Mouse (Mus musculus): ENCODE measurements at regions not wholly inside any gene's neighbourhood (a gene's known extent, or its start where the extent isn't known, plus 50 kb on each side); places are given as distances from the start of the nearest gene placed in this dataset.
"Not testable (repeated sequence)": the region's sequence is repeated elsewhere in the genome, so short reads cannot be mapped to it uniquely, and the experiment has no call there.

DNA sequence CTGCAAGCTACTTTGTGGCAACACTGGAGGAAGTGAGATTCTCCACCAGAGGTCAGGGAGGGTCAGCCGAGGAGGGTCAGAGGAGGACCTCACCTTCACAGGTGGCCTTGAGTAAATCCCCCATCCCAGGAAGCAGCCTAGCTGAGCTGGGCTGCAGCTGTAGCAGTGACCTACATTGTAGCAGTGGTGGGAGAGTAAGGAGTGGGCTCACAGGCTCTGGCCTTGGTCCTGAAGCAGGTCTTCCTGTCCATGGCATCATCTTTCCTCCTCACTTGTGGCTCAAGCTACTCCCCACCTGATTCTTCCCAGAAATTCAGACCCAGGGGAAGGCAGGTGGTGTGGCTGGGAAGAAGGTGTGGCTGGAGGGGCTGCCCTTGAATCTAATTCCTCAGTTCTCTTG, 84.3 kb downstream of the 1810013L24Rik start:
- not testable (repeated sequence) for H3K27ac ChIP-seq (replicated peaks); H3K4me3 ChIP-seq; H3K27me3 ChIP-seq (replicated peaks; ENCODE audit: low read depth, poor library complexity, severe bottlenecking); H3K36me3 ChIP-seq (replicated peaks); H3K4me1 ChIP-seq; H3K9me3 ChIP-seq
- 37% methylated on average over 1 of the region's 1 CpGs for WGBS
- DNase-seq (ENCODE audit: low spot score): peak; percentile 38

DNA sequence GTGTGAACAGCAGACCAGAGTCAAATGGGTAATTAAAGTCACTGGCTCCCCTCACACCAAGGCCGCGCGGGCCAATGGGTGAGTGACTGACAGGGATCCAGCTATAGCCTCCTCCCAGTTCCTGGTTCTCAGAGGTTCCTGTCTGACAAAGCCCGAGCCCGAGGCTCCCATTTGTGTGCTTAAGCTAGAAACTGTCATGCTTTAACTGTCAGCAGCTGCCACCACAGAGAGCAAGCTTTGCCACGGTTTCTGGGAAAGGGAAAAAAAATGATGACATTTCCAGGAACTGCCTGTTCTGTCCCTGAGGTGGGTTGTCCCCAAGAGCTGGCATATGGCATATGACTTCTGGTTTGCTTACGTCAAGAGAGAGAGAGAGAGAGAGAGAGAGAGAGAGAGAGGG, 86.2 kb downstream of the 1810013L24Rik start:
- 55% methylated on average over 7 of the region's 7 CpGs for WGBS
- no peaks in the 10 kb centered on the region for H3K27me3 ChIP-seq (replicated peaks; ENCODE audit: low read depth, poor library complexity, severe bottlenecking)
- no peaks in the 10 kb centered on the region for H3K4me1 ChIP-seq
- no peaks in the 10 kb centered on the region for H3K36me3 ChIP-seq (replicated peaks)
- no peak overlapping the region for H3K27ac ChIP-seq (replicated peaks)
- no peak overlapping the region for H3K4me3 ChIP-seq
- no peaks in the 10 kb centered on the region for H3K9me3 ChIP-seq
- no peak for DNase-seq (ENCODE audit: low spot score)

DNA sequence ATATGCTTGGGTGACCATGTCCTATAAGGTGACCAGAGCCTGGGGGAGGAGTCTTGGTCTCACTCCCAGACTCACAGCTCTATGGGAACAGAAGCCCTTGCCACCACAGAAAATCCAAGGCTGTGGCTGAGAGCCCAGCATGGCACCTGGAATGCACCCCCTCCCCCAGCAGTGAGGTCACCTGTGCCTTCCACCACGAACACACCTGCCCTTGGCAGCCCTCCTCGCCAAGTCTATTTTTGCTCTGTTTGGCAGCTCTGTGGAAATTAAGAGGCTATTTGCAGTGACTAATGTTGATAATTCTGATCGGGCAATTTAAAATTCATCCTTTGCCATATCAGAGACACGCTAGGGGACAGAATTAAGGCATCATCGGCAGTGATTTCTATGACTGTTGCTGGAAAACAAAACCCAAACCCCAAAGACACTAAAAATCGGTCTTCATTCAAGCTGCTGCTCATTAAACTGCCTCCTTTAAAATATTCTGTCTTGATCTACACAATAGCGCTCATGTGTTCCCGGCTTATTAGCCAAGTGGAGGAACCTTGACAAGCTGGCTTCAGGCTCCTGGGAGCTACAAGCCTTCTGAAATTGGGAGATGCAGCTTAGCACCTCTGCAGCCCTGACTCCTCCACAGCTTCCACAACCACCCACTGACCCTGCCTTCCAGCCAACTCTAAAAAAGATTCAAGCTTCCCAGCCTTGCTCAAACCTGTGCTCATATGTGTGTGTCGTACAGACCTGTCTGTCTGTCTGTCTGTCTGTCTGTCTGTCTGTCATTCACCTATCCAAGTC, 89.0 kb downstream of the 1810013L24Rik start:
- H3K27me3 ChIP-seq (replicated peaks; ENCODE audit: low read depth, poor library complexity, severe bottlenecking): no peaks in the 10 kb centered on the region
- H3K9me3 ChIP-seq: no peaks in the 10 kb centered on the region
- DNase-seq (ENCODE audit: low spot score): no peak
- 91% methylated on average over 9 of the region's 9 CpGs for WGBS
- no peak overlapping the region for H3K27ac ChIP-seq (replicated peaks)
- H3K4me3 ChIP-seq: no peak overlapping the region
- no peaks in the 10 kb centered on the region for H3K36me3 ChIP-seq (replicated peaks)
- no peaks in the 10 kb centered on the region for H3K4me1 ChIP-seq

DNA sequence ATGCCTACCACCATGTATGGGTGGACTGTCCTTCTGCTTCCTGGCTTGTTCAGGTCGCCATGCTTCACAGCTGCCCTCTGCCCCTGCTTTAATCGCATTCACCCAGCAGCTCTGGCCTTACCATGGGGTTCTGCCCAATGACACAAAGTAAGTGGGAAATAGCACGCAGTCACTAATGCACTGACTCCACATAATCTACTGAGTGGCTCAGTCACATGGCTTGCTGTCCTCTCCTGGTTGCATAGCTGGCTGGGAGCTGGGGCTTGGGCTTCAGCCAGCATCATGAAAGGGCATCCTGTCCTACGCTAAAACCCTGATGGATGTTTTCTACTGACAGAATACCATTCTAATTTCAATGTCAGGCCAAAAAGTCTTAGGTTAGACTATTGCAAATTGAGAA, 94.8 kb downstream of the 1810013L24Rik start:
- Histone ChIP-seq H3K4me3 (no peak overlapping the region), H3K9me3 (no peaks in the 10 kb centered on the region), H3K36me3 (replicated peaks) (no peaks in the 10 kb centered on the region), H3K27ac (replicated peaks) (no peak overlapping the region), H3K27me3 (replicated peaks; ENCODE audit: low read depth, poor library complexity, severe bottlenecking) (no peaks in the 10 kb centered on the region), H3K4me1 (no peaks in the 10 kb centered on the region)
- WGBS: 85% methylated on average over 4 of the region's 4 CpGs
- DNase-seq (ENCODE audit: low spot score): no peak

DNA sequence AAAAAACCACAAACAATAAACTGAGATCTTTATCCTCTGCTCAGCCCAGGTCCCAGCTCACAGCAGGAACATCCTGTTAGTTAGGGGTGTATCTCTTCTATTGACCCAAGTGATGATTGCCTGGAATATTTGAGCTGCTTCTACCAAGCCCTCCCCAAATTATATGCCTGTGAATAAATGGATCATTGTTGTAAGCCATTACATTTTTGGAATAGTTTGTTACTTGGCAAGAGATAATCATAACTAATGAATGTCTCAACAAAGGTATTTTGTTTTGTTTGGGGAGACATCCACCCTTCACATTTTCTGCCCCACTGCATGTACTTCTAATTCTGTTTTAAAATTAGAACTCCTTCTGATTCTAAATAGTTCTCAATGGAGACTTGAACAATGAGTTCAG, 102.1 kb downstream of the 1810013L24Rik start:
- Histone ChIP-seq H3K27ac (replicated peaks) (no peak overlapping the region), H3K4me1 (no peaks in the 10 kb centered on the region), H3K9me3 (no peaks in the 10 kb centered on the region), H3K27me3 (replicated peaks; ENCODE audit: low read depth, poor library complexity, severe bottlenecking) (no peaks in the 10 kb centered on the region), H3K36me3 (replicated peaks) (no peaks in the 10 kb centered on the region), H3K4me3 (no peak overlapping the region)
- DNase-seq (ENCODE audit: low spot score): no peak

DNA sequence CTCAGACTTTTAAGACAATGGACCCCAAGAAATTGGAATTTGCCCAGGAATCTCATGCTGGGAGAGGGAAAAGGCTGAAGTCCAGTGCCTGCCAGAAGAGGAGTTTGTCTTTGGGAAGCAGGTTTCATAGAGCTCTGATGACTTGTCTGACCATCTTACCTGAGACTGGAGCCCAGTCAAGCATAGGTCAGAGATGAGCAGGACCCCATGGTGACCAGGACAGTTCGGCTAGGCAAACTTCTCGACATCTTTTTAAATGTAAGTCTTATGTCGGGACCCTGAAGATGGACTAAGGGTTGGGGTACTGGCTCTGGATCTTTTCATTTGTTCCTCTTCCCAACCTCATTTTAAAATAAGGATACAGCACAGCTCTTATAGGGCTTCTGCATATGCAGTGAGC, 103.2 kb downstream of the 1810013L24Rik start:
- Histone ChIP-seq H3K36me3 (replicated peaks) (no peaks in the 10 kb centered on the region), H3K4me1 (no peaks in the 10 kb centered on the region), H3K27me3 (replicated peaks; ENCODE audit: low read depth, poor library complexity, severe bottlenecking) (no peaks in the 10 kb centered on the region), H3K4me3 (no peak overlapping the region), H3K9me3 (no peaks in the 10 kb centered on the region), H3K27ac (replicated peaks) (no peak overlapping the region)
- DNase-seq (ENCODE audit: low spot score): no peak
- 85% methylated on average over 3 of the region's 3 CpGs for WGBS

DNA sequence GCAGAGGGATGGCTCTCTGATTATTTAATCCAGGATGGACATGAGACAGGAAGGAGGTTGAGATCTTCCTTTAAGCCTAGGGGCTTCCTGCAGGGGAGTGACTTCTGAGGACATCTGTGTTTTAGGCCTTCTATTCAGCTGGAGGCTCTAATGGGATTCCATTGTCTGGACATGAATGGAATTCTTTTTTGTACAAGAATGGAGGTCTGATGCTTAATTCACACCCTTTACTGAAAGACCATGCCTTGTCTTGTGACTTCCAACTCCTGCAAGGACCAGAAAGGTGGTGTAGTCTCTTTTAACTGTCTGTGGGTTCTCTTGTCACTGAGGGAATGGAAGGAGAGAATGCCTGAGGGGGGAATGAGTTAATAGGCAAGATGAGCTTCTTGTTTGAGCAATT, 106.5 kb downstream of the 1810013L24Rik start:
- H3K4me1 ChIP-seq: peaks cover 7% of the 10 kb centered on the region; the same call in 1 of the 2 replicates
- H3K4me3 ChIP-seq: no peak overlapping the region
- H3K9me3 ChIP-seq: no peaks in the 10 kb centered on the region
- H3K27me3 ChIP-seq (replicated peaks; ENCODE audit: low read depth, poor library complexity, severe bottlenecking): no peaks in the 10 kb centered on the region
- no peak overlapping the region for H3K27ac ChIP-seq (replicated peaks)
- no peak for DNase-seq (ENCODE audit: low spot score)
- H3K36me3 ChIP-seq (replicated peaks): no peaks in the 10 kb centered on the region

DNA sequence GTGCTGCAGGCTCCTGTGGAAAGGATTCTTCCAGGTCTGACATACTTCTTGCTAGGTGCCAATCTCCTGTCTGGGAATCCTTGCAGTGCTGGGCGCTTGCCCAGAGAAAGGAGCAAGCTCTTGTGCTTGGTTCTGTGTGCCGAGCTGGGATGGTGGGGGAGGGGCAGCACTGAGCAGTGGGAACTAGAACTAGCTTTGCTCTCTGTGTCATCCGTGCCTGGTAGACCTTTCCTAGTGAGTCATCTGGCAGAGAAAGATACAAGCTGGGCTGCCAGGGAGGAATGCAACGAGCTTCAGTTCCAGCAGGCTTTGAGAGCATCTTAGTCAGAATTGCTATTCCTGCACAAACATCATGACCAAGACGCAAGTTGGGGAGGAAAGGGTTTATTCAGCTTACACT, 108.6 kb downstream of the 1810013L24Rik start:
- no peak overlapping the region for H3K4me3 ChIP-seq
- H3K27me3 ChIP-seq (replicated peaks; ENCODE audit: low read depth, poor library complexity, severe bottlenecking): no peaks in the 10 kb centered on the region
- 50% methylated on average over 5 of the region's 5 CpGs for WGBS
- H3K9me3 ChIP-seq: no peaks in the 10 kb centered on the region
- H3K27ac ChIP-seq (replicated peaks): no peak overlapping the region
- H3K36me3 ChIP-seq (replicated peaks): no peaks in the 10 kb centered on the region
- no peak for DNase-seq (ENCODE audit: low spot score)
- peaks cover 7% of the 10 kb centered on the region; the same call in 1 of the 2 replicates for H3K4me1 ChIP-seq

DNA sequence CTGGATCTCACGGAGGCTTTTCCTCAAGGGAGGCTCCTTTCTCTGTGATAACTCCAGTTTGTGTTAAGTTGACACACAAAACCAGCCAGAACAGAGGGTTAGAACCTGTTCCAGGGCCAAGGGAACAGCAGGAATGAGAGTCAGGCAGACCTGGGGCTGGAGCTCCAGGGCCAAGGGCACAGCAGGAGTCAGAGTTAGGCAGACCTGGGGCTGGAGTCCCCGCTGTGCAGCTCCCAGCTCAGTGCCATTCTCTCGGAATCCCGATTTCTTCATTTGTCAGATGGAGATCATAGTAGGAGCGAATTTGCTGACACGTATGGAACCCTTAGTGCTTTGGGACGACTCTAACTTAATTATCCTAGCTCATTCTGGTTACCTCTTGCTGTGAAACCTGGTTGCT, 109.2 kb downstream of the 1810013L24Rik start:
- no peaks in the 10 kb centered on the region for H3K9me3 ChIP-seq
- H3K4me3 ChIP-seq: no peak overlapping the region
- H3K27ac ChIP-seq (replicated peaks): no peak overlapping the region
- no peaks in the 10 kb centered on the region for H3K36me3 ChIP-seq (replicated peaks)
- WGBS: 33% methylated on average over 7 of the region's 7 CpGs
- peaks cover 7% of the 10 kb centered on the region; the same call in 1 of the 2 replicates for H3K4me1 ChIP-seq
- no peak for DNase-seq (ENCODE audit: low spot score)
- H3K27me3 ChIP-seq (replicated peaks; ENCODE audit: low read depth, poor library complexity, severe bottlenecking): no peaks in the 10 kb centered on the region

DNA sequence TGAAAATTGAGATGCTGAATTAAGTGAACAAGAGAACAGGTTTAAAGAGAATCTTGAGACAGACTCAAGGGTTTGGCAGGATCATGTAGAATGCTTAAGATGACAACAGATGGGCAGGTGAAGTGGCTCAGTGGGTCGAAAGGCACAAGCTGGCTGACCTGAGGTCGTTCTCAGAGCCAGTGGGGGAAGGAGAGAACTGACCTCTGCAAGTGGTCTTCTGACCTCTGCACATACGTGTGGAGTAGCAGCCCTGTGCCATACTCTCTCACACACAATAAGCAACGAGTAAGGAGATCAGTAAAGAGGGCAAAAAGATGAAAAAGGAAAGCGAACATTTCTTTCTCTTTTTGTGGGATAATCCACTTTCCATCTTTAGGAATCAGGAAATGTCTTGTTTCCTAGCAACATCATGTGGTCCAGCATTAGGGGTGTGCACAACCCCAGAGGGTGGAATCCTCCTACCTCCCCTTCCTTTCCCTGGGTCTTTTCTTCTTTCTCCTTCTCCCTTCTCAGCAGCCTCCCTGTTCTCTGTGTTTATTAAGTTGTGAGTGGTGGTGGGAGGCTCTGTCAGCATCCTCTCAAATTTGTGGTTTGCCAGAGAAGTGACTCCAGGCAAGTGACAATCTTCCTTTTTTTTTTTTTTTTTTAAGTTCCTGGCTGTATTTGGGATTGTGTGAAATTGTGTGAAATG, 114.7 kb downstream of the 1810013L24Rik start:
- Histone ChIP-seq H3K27ac (replicated peaks) (no peak overlapping the region), H3K4me1 (peaks cover 15% of the 10 kb centered on the region), H3K9me3 (no peaks in the 10 kb centered on the region), H3K27me3 (replicated peaks; ENCODE audit: low read depth, poor library complexity, severe bottlenecking) (no peaks in the 10 kb centered on the region), H3K4me3 (no peak overlapping the region), H3K36me3 (replicated peaks) (no peaks in the 10 kb centered on the region)
- 28% methylated on average over 5 of the region's 5 CpGs for WGBS
- no peak for DNase-seq (ENCODE audit: low spot score)

DNA sequence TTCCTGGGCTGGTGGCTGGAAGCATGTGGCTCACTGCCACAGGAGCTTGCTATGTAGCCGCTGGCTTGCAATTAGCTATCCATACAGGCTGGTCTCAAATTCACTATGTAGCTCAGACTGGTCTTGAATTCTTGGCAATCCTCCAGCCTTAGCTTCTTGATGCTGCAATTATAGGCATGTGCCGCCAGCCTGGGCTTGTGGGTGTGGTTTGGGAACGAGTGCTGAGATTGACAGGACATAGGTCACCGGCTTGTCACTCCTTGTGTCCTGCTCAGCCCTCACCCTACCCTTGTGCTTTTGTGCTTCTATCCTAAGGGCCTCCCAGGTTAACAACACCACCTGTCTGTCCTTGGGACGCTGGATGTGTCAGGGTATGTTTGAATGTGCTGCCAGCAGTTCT, 117.9 kb downstream of the 1810013L24Rik start:
- WGBS: 72% methylated on average over 5 of the region's 5 CpGs
- Histone ChIP-seq H3K36me3 (replicated peaks) (no peaks in the 10 kb centered on the region), H3K9me3 (0 out of 2 replicates have a peak, but pooled peaks cover 1% of the 10 kb centered on the region), H3K27ac (replicated peaks) (no peak overlapping the region), H3K4me3 (no peak overlapping the region), H3K27me3 (replicated peaks; ENCODE audit: low read depth, poor library complexity, severe bottlenecking) (no peaks in the 10 kb centered on the region), H3K4me1 (peaks cover 15% of the 10 kb centered on the region)
- DNase-seq (ENCODE audit: low spot score): no peak

DNA sequence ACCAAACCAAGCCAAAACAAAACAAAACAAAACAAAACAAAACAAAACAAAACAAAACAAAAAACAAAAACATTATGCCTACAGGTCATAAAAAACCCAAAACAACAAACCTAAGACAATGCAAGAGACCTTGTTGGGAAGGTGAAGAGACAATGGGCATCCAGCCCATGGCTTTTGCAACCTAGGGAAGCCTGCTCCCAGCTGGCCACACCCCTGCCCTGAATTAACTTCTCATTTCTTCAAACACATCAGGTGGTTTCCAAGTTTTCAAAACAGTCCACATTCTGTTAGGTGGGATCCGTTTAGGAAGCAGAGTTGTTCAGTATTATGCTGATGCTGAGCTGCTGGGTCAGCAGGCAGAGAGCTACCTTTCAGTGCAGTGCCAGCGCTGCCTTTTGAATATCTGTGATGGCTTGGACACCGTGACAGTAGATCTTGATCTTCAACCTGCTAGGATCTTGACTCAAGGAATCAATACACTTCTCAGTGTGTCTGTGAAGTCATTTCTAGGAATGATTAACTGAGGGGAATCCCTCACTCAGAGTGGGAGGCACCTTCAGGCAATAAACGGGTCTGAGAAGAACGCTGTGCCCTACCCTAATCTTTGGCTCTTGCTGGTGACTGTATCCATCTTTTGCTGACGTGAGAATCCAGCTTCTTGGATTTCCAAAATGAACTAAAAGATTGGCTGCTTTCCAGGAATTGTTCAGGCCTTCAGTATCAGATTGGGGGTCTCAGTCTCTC, 121.4 kb downstream of the 1810013L24Rik start:
- WGBS: 85% methylated on average over 6 of the region's 6 CpGs
- peaks cover 7% of the 10 kb centered on the region; the same call in 1 of the 2 replicates for H3K4me1 ChIP-seq
- 0 out of 2 replicates have a peak, but pooled peaks cover 5% of the 10 kb centered on the region for H3K9me3 ChIP-seq
- H3K36me3 ChIP-seq (replicated peaks): no peaks in the 10 kb centered on the region
- H3K27me3 ChIP-seq (replicated peaks; ENCODE audit: low read depth, poor library complexity, severe bottlenecking): no peaks in the 10 kb centered on the region
- DNase-seq (ENCODE audit: low spot score): no peak
- no peak overlapping the region for H3K4me3 ChIP-seq
- H3K27ac ChIP-seq (replicated peaks): no peak overlapping the region

DNA sequence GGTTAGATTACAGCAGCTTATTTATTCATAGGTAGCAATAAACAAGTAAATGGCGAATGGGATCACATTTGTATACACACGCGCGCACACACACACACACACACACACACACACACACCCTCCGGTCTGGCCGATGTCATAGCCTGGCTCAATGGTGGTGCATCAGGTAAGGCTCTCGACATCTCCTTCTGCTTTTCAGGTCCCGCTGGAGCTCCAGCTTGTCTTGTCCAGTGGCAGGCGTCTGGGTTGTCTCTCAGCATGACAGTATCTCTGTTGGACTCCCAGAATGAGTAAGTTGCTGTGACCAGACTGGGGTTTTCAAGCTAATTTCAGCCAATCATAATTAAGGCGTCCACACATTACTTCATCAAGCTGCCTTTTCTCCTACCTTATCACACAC, 131.8 kb downstream of the 1810013L24Rik start:
- Histone ChIP-seq H3K4me3 (no peak overlapping the region), H3K4me1 (peaks cover 7% of the 10 kb centered on the region)

More for the DNA sequence above, 131.8 kb downstream of the 1810013L24Rik start:
- WGBS: 92% methylated on average over 10 of the region's 10 CpGs
- H3K27ac ChIP-seq (replicated peaks): no peak overlapping the region
- H3K27me3 ChIP-seq (replicated peaks; ENCODE audit: low read depth, poor library complexity, severe bottlenecking): no peaks in the 10 kb centered on the region
- DNase-seq (ENCODE audit: low spot score): no peak
- no peaks in the 10 kb centered on the region for H3K9me3 ChIP-seq
- no peaks in the 10 kb centered on the region for H3K36me3 ChIP-seq (replicated peaks)

Data from embryonic facial prominence, embryonic 10.5 days (tissue).